Mouse (Mus musculus) heart, postnatal 0 days (tissue): ENCODE measurements around the gene Emc10. TPM values are rescaled to one million over a fixed set of nuclear protein-coding genes. Genes with fewer than 3 reads are reported as not detected.

Experiments used
- ATAC-seq: fragments of 200-750 bp; cut with Nextera tagmentation; 2 replicates; pipeline ENCODE4 v1.8.0; 2017; ENCODE audit warnings: low read depth, moderate number of reproducible peaks, moderate library complexity; ENCODE audit not compliant: insufficient read depth
- DNase-seq: peaks from one replicate; pipeline ENCODE4 v3.0.0-alpha.2; 2016; ENCODE audit warnings: low spot score
- H3K27ac ChIP-seq: fragments of 300-500 bp; sonication (generic); 2 replicates; pipeline ENCODE4 v1.5.1; 2014; ENCODE audit warnings: low read depth, mild to moderate bottlenecking
- H3K27me3 ChIP-seq: fragments of 300-500 bp; sonication (generic); 2 replicates; pipeline ENCODE4 v1.6.1; 2014; ENCODE audit warnings: low read length, mixed read lengths; ENCODE audit not compliant: control insufficient read depth, insufficient read depth
- H3K36me3 ChIP-seq: fragments of 300-500 bp; sonication (generic); replicated peaks from 2 replicates; pipeline ENCODE4 v1.6.1; 2014; ENCODE audit warnings: low read length, mixed read lengths; ENCODE audit not compliant: control insufficient read depth, insufficient read depth
- H3K4me1 ChIP-seq: fragments of 300-500 bp; sonication (generic); 2 replicates; pipeline ENCODE4 v1.6.1; 2014; ENCODE audit warnings: antibody characterized with exemption; ENCODE audit not compliant: control insufficient read depth, insufficient read depth
- H3K4me2 ChIP-seq: fragments of 300-500 bp; sonication (generic); 2 replicates; pipeline ENCODE4 v1.6.1; 2014; ENCODE audit warnings: low read depth, mild to moderate bottlenecking, low read length, moderate library complexity
- H3K4me3 ChIP-seq: fragments of 300-500 bp; sonication (generic); 2 replicates; pipeline ENCODE4 v1.5.1; 2014; ENCODE audit warnings: low read depth, low read length
- H3K9ac ChIP-seq: fragments of 300-500 bp; sonication (generic); replicated peaks from 2 replicates; pipeline ENCODE4 v1.6.1; 2014; ENCODE audit warnings: low read depth, low read length, mixed read lengths
- H3K9me3 ChIP-seq: fragments of 300-500 bp; sonication (generic); replicated peaks from 2 replicates; pipeline ENCODE4 v1.6.1; 2016; ENCODE audit warnings: low read length; ENCODE audit not compliant: control insufficient read depth
- CTCF ChIP-seq: IDR thresholded peaks from 2 replicates; pipeline ENCODE4 v1.5.1; 2016; ENCODE audit warnings: antibody characterized with exemption, control low read depth, low read depth
- EP300 ChIP-seq: IDR thresholded peaks from 2 replicates; pipeline ENCODE4 v1.6.1; 2016; ENCODE audit warnings: antibody characterized with exemption, low read depth
- WGBS: fragments of 180-500 bp; shearing (Covaris S2); extraction: QIAGEN DNeasy Blood & Tissue Kit; methylation state at CpG from one replicate; pipeline ENCODE4 v1.1.7; 2014; 5-methylcytosine and 5-hydroxymethylcytosine counted together
- polyA plus RNA-seq: library from polyadenylated mRNA; unstranded; fragments of >200 nt; fragmentation: Nextera tagmentation; extraction: Ambion mirVana; gene quantifications from 2 replicates; pipeline ENCODE4 v1.2.1, GENCODE M21; 2015
- total RNA-seq: library from RNA; depleted of rRNA; stranded (reverse); fragments of >200 nt; gene quantifications from 2 replicates; pipeline ENCODE4 v1.2.3, GENCODE M21; 2014; ENCODE audit warnings: low replicate concordance

The Emc10 gene
- total and polyA plus RNA-seq, 2 experiments from 2014 or later: 67.0 to 212 TPM

DNA sequence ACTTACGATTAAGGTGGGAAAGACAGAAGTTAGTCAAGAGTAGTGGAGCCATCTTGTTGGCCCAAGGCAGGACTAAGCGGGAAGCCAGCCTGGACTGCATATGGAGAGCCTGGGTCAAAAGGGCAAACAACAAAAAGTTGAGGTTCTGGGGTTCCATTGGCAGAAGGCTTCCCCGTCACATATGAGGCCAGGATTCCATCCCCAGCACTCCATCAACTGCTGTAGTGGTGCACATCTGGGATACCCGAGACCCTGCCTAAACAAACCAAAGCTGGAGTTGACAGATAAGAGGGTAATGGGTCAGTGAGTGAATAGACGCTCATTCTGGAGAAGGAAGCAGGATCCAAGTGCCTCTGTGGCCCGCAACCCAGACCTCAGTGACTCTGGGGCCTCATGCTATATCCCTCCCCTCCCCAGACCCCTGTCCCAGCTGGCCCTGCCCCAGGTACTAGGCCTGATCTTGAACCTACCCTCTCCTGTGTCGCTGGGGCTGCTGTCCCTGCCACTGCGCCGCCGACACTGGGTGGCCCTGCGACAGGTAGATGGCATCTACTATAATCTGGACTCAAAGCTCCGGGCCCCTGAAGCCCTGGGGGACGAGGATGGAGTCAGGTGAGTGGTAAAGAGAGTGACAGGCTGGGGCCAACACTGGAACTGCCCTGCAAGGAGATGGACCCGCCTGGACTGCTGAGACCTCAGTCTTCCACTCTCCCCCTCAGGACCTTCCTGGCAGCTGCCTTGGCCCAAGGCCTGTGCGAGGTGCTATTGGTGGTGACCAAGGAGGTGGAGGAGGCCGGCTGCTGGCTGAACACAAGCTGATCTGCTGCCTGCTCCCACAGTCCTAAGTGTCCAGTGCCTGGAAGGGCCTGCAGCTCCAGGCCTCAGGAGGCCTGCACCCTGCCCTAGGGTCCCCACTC lies 25.4 kb downstream of the Emc10 start:
- 55% methylated on average over 16 of the region's 16 CpGs for WGBS
- TF ChIP-seq EP300 (no peak), CTCF (no peak)
- peaks cover 50% of the 10 kb centered on the region for H3K4me1 ChIP-seq
- H3K9ac ChIP-seq: peak overlapping the region; percentile 35; the same call in 1 of the 2 replicates
- no peaks in the 10 kb centered on the region for H3K27me3 ChIP-seq
- no peaks in the 10 kb centered on the region for H3K9me3 ChIP-seq
- H3K4me2 ChIP-seq: no peak overlapping the region
- no peaks in the 10 kb centered on the region for H3K36me3 ChIP-seq
- no peak overlapping the region for H3K4me3 ChIP-seq
- no peak for ATAC-seq
- peak overlapping the region; percentile 99 for H3K27ac ChIP-seq
- no peak for DNase-seq

DNA sequence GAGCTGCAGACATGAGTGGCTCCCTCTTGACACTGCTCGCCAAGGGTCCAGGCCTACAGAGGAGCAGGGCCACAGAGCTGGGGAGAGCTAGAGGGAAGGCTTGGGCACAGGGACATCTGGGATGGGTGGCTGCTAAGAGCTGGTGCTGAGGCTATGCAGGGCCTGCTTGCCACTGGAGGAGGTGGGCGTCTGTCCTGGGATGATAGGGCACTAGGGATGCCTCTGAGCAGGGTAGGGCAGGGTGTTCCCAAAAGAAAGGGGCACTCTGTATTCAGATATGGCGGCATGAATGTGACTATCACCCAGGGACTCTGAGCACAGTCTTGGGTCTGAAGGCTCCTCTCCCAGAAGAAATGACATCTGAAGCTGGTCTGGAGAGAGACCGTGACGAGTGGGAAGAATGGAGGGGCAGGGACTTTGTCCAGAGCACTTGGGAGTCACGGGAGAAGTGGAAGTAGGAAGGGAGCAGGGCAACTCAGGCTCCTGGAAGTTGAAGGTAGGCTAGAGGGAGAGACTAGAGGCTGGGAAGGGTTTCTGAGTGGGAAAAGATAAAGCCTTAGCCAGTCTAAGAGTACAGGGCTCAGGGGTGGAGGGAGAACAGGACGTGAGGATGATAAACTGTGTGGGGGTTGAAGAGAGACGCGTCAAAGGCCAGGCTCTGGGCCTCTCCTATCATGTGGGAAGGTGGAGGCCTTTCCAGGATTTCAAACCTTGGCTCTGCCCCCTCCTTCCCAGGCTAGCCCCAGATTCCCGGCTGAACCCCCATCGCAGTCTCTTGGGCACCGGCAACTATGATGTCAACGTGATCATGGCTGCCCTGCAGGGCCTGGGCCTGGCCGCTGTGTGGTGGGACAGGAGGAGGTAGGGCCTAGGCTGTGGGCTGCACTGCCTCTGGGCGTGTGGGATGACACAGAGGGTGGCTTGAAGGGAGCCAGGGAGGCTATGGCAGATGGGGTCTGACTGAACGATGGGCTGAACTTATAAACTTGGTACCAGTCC lies 26.4 kb downstream of the Emc10 start:
- peak overlapping the region; percentile 99 for H3K27ac ChIP-seq
- WGBS: 51% methylated on average over 16 of the region's 16 CpGs
- no peaks in the 10 kb centered on the region for H3K9me3 ChIP-seq
- no peak for ATAC-seq
- H3K4me2 ChIP-seq: no peak overlapping the region
- no peak for DNase-seq
- peak overlapping the region; percentile 64; the same call in 1 of the 2 replicates for H3K9ac ChIP-seq
- H3K4me3 ChIP-seq: no peak overlapping the region
- peaks cover 43% of the 10 kb centered on the region for H3K4me1 ChIP-seq
- no peaks in the 10 kb centered on the region for H3K36me3 ChIP-seq
- H3K27me3 ChIP-seq: no peaks in the 10 kb centered on the region
- TF ChIP-seq EP300 (no peak), CTCF (no peak)

DNA sequence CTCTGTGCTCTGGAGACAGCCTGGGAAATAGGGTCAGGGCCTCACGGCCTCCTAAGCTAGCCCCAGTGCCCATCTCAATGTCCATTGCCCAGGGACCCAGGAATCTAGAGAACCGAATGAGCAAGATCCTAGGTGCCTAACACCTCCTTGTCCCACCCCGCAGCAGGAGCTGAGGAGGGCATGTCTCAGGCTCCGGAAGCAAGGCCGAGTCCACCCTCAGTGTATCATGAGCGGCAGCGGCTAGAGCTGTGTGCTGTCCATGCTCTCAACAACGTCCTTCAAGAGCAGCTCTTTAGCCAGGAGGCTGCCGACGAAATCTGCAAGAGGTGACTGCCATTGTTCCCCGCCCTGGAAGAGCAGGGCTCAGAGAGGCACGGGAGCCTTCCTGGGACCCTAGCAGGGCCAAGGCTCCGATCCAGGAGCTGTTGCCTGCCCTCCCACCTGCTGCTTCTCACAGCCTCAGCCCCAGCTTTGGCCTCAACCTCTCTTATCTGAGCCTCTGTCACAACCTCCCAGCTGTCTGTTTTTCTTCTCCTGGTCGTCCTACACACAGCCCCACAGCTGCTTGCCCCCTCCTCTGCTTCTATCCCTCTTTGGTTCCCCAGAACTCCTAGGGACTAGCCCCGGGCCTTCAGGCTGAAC lies 27.6 kb downstream of the Emc10 start:
- 23% methylated on average over 15 of the region's 15 CpGs for WGBS

DNA sequence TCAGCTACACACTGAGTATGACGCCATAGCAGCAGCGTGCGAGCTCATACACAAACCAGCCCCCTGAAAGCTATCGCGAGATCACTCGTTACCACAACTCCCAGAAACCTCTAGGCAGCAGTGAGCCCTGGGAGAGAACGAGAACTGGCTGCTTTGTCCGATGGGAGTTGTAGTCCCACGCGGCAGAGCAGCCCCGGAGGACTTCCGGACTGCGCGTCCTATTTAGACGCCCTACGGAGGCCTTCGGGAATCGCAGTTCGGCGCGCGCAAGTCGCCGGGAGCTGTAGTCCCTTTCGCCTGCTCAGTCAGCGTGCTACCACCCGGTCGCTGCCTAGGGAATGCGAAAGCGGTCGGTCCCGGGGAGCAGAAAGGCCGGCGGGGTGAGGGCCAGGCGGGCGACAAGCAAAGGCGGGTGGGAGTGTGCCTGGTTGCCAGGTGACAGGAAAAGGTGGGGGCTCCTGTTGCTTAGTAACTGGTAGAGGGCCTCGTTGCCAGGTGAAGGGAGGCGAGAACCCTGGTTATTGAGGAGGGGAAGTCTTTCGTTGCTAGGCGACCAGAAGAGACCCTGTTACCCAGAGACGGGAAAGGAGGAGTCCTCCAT lies 28.4 kb downstream of the Emc10 start, which contains the start of gene Josd2:
Gene Josd2, plus strand, starts transcription at position 170 of the 601 bp plus-strand sequence.
- 0% methylated on average over 42 of the region's 42 CpGs for WGBS
- H3K27ac ChIP-seq: peak within 1 kb of the TSS; percentile 99
- ATAC-seq (peak; percentile 82), DNase-seq (peak; percentile 99)
- H3K4me1 ChIP-seq: peaks cover 35% of the 10 kb centered on the region
- peak within 1 kb of the TSS; percentile 81 for H3K4me2 ChIP-seq
- no peaks in the 10 kb centered on the region for H3K9me3 ChIP-seq
- H3K27me3 ChIP-seq: peaks cover 8% of the 10 kb centered on the region; the same call in 1 of the 2 replicates
- TF ChIP-seq CTCF (no peak), EP300 (peak; percentile 68)
- H3K4me3 ChIP-seq: peak within 1 kb of the TSS; percentile 71
- peak within 1 kb of the TSS; percentile 64 for H3K9ac ChIP-seq
- H3K36me3 ChIP-seq: no peaks in the 10 kb centered on the region

More for the DNA sequence above, 27.6 kb downstream of the Emc10 start:
- ATAC-seq (no peak), DNase-seq (no peak)
- H3K9me3 ChIP-seq: no peaks in the 10 kb centered on the region
- peak overlapping the region; percentile 99 for H3K27ac ChIP-seq
- TF ChIP-seq CTCF: no peak
- TF ChIP-seq EP300: no peak
- H3K9ac ChIP-seq: peak overlapping the region; percentile 64
- peaks cover 35% of the 10 kb centered on the region for H3K4me1 ChIP-seq
- H3K4me3 ChIP-seq: peak overlapping the region; percentile 71
- H3K27me3 ChIP-seq: no peaks in the 10 kb centered on the region
- H3K36me3 ChIP-seq: no peaks in the 10 kb centered on the region
- peak overlapping the region; percentile 81 for H3K4me2 ChIP-seq
